Mouse (Mus musculus) olfactory bulb, adult 2 months (tissue): ENCODE results near the gene Deaf1.

Experiments
- CTCF ChIP-seq: fragments of 200-500 bp; IDR thresholded peaks from 2 replicates; pipeline ENCODE4 v1.5.1; 2012; ENCODE audit warnings: low read depth, mild to moderate bottlenecking, low read length, moderate library complexity; ENCODE audit not compliant: insufficient read depth
- POLR2A ChIP-seq: fragments of 200-500 bp; IDR thresholded peaks from 2 replicates; pipeline ENCODE4 v1.6.1; 2012; ENCODE audit warnings: mild to moderate bottlenecking, low read depth, low read length, moderate library complexity; ENCODE audit not compliant: insufficient read depth

- no peak for TF ChIP-seq CTCF
- TF ChIP-seq POLR2A: no peak
These were observed 39.9 kb upstream of the Deaf1 start for GRCm38 (mm10) chr7:141367358-141367757.
